Comparison of ENCODE assay signal across 21 mouse cellular contexts in genomic region chr10:43335874-43336273, GRCm38 (mm10).
DNase-seq lines count a peak whose midpoint lies in the region; ATAC-seq and TF ChIP-seq lines count a peak whose summit lies in the region.
"Had no signal": no experiment of that assay in that cellular context is flagged by ENCODE, and none has a peak within 500 bp of the region (broad histone marks: within the 10 kb centered on the region; RNA-seq: fewer than 3 reads in every experiment).

No protein-coding gene starts in this region.

- H3K4me2 ChIP-seq in lung, embryonic 14.5 days, result no peak overlapping the region
- no peak overlapping the region for H3K4me2 ChIP-seq in lung, postnatal 0 days (replicated peaks; ENCODE audit: low read depth, low read length)
- no peak overlapping the region for H3K4me2 ChIP-seq in midbrain, embryonic 12.5 days (replicated peaks)
- H3K4me2 ChIP-seq in midbrain, postnatal 0 days (ENCODE audit: low read depth, low read length, poor library complexity, severe bottlenecking), result no peak overlapping the region
- no peak overlapping the region; the same call in 1 of the 2 replicates for H3K4me2 ChIP-seq in intestine, embryonic 15.5 days (replicated peaks)
- H3K4me2 ChIP-seq: forebrain, embryonic 13.5 days; heart, embryonic 13.5 days; hindbrain, embryonic 12.5 days; hindbrain, embryonic 15.5 days had no signal

- no peaks in the 10 kb centered on the region for H3K9me3 ChIP-seq in lung, embryonic 14.5 days (ENCODE audit: low read depth, low read length)
- H3K9me3 ChIP-seq in lung, postnatal 0 days (ENCODE audit: low read length), result no peaks in the 10 kb centered on the region
- H3K9me3 ChIP-seq in midbrain, embryonic 12.5 days, result no peaks in the 10 kb centered on the region
- H3K9me3 ChIP-seq in midbrain, postnatal 0 days (ENCODE audit: low read length), result no peaks in the 10 kb centered on the region
- H3K9me3 ChIP-seq in intestine, embryonic 15.5 days, result no peaks in the 10 kb centered on the region
- H3K9me3 ChIP-seq: forebrain, embryonic 10.5 days; forebrain, embryonic 13.5 days; heart, embryonic 13.5 days; hindbrain, embryonic 12.5 days; hindbrain, embryonic 15.5 days had no signal

- no peak overlapping the region for H3K27ac ChIP-seq in lung, embryonic 14.5 days (ENCODE audit: low read depth)
- H3K27ac ChIP-seq in lung, postnatal 0 days (ENCODE audit: low read length), result no peak overlapping the region
- H3K27ac ChIP-seq in midbrain, embryonic 12.5 days (replicated peaks), result 0 out of 2 replicates have a peak overlapping the region, but pooled peaks have one; percentile 5
- H3K27ac ChIP-seq in midbrain, postnatal 0 days (ENCODE audit: low read depth, low read length), result no peak overlapping the region
- H3K27ac ChIP-seq in intestine, embryonic 15.5 days, result no peak overlapping the region
- H3K27ac ChIP-seq: forebrain, embryonic 10.5 days; forebrain, embryonic 13.5 days; heart, embryonic 13.5 days; hindbrain, embryonic 12.5 days; hindbrain, embryonic 15.5 days had no signal

- H3K27me3 ChIP-seq in lung, embryonic 14.5 days (ENCODE audit: insufficient read depth, low read length), result no peaks in the 10 kb centered on the region
- H3K27me3 ChIP-seq in lung, postnatal 0 days (replicated peaks; ENCODE audit: insufficient read depth, low read length), result no peaks in the 10 kb centered on the region
- H3K27me3 ChIP-seq in midbrain, embryonic 12.5 days, result no peaks in the 10 kb centered on the region
- H3K27me3 ChIP-seq in midbrain, postnatal 0 days (ENCODE audit: insufficient read depth, low read length), result no peaks in the 10 kb centered on the region
- H3K27me3 ChIP-seq in intestine, embryonic 15.5 days (replicated peaks), result no peaks in the 10 kb centered on the region
- H3K27me3 ChIP-seq: forebrain, embryonic 13.5 days; heart, embryonic 13.5 days; hindbrain, embryonic 12.5 days; hindbrain, embryonic 15.5 days; Patski had no signal

- DNase-seq in lung, embryonic 14.5 days, result peak; percentile 38
- no peak for DNase-seq in lung, postnatal 0 days (ENCODE audit: low spot score)
- DNase-seq in midbrain, postnatal 0 days (ENCODE audit: low spot score), result no peak
- no peak for DNase-seq in kidney, postnatal 10 days
- DNase-seq: adrenal gland, postnatal 10 days; adrenal gland, postnatal 36 days; cerebellum, adult 18-20 months; cerebellum, adult 9-10 months; cerebellum, postnatal 14 days; gastrocnemius, postnatal 10 days; gastrocnemius, postnatal 36 days had no signal

- 25% methylated on average over 4 of the region's 4 CpGs for WGBS in lung, embryonic 14.5 days
- WGBS in lung, postnatal 0 days, result 36% methylated on average over 4 of the region's 4 CpGs
- WGBS in midbrain, embryonic 12.5 days, result 86% methylated on average over 4 of the region's 4 CpGs
- 92% methylated on average over 4 of the region's 4 CpGs for WGBS in midbrain, postnatal 0 days
- WGBS in intestine, embryonic 15.5 days, result 45% methylated on average over 4 of the region's 4 CpGs

- no peak for TF ChIP-seq EP300 in lung, postnatal 0 days (IDR thresholded peaks at IDR 0.05)

- H3K36me3 ChIP-seq in lung, embryonic 14.5 days (ENCODE audit: insufficient read depth), result no peaks in the 10 kb centered on the region
- no peaks in the 10 kb centered on the region for H3K36me3 ChIP-seq in lung, postnatal 0 days (ENCODE audit: insufficient read depth, low read length)
- no peaks in the 10 kb centered on the region for H3K36me3 ChIP-seq in midbrain, embryonic 12.5 days
- no peaks in the 10 kb centered on the region for H3K36me3 ChIP-seq in midbrain, postnatal 0 days (ENCODE audit: insufficient read depth, low read length)
- H3K36me3 ChIP-seq in intestine, embryonic 15.5 days, result no peaks in the 10 kb centered on the region
- H3K36me3 ChIP-seq: forebrain, embryonic 10.5 days; heart, embryonic 13.5 days; hindbrain, embryonic 12.5 days; hindbrain, embryonic 15.5 days had no signal

- H3K4me3 ChIP-seq in lung, embryonic 14.5 days (ENCODE audit: low read depth, low read length), result no peak overlapping the region
- no peak overlapping the region for H3K4me3 ChIP-seq in lung, postnatal 0 days (ENCODE audit: low read depth, low read length)
- H3K4me3 ChIP-seq in midbrain, embryonic 12.5 days, result no peak overlapping the region
- H3K4me3 ChIP-seq in midbrain, postnatal 0 days (ENCODE audit: low read depth, low read length), result no peak overlapping the region
- no peak overlapping the region for H3K4me3 ChIP-seq in intestine, embryonic 15.5 days (replicated peaks)
- H3K4me3 ChIP-seq: forebrain, embryonic 10.5 days; forebrain, embryonic 13.5 days; heart, embryonic 13.5 days; hindbrain, embryonic 12.5 days; hindbrain, embryonic 15.5 days had no signal

- ATAC-seq in lung, embryonic 14.5 days (ENCODE audit: insufficient read depth), result no peak
- ATAC-seq in lung, postnatal 0 days, result no peak
- ATAC-seq in midbrain, embryonic 12.5 days (ENCODE audit: low FRiP score, low read depth), result no peak
- no peak for ATAC-seq in midbrain, postnatal 0 days (ENCODE audit: low FRiP score)
- peak; percentile 59 for ATAC-seq in intestine, embryonic 15.5 days
- ATAC-seq in CD4-positive, CD25-positive, alpha-beta regulatory T cell, adult 4 months, result no peak
- ATAC-seq: forebrain, embryonic 13.5 days; forebrain, embryonic 16.5 days; Patski had no signal

- TF ChIP-seq CTCF in lung, embryonic 14.5 days (IDR thresholded peaks at IDR 0.05; ENCODE audit: low read depth), result no peak
- no peak for TF ChIP-seq CTCF in lung, postnatal 0 days (IDR thresholded peaks at IDR 0.05)
- TF ChIP-seq CTCF in midbrain, postnatal 0 days (IDR thresholded peaks at IDR 0.05), result no peak

- H3K4me1 ChIP-seq in lung, embryonic 14.5 days (ENCODE audit: insufficient read depth), result peaks cover 5% of the 10 kb centered on the region; the same call in 1 of the 2 replicates
- H3K4me1 ChIP-seq in lung, postnatal 0 days (ENCODE audit: insufficient read depth, low read depth, low read length), result no peaks in the 10 kb centered on the region
- peaks cover 35% of the 10 kb centered on the region for H3K4me1 ChIP-seq in midbrain, embryonic 12.5 days
- peaks cover 9% of the 10 kb centered on the region; the same call in 1 of the 2 replicates for H3K4me1 ChIP-seq in midbrain, postnatal 0 days (ENCODE audit: insufficient read depth, low read length)
- H3K4me1 ChIP-seq in intestine, embryonic 15.5 days (replicated peaks), result 0 out of 2 replicates have a peak, but pooled peaks cover 2% of the 10 kb centered on the region

- H3K9ac ChIP-seq in lung, embryonic 14.5 days, result no peak overlapping the region
- H3K9ac ChIP-seq in lung, postnatal 0 days (replicated peaks; ENCODE audit: low read depth), result no peak overlapping the region
- no peak overlapping the region for H3K9ac ChIP-seq in midbrain, embryonic 12.5 days (replicated peaks)
- no peak overlapping the region for H3K9ac ChIP-seq in midbrain, postnatal 0 days (replicated peaks; ENCODE audit: low read length, poor library complexity, severe bottlenecking)
- H3K9ac ChIP-seq in intestine, embryonic 15.5 days, result no peak overlapping the region
- H3K9ac ChIP-seq: forebrain, embryonic 13.5 days; heart, embryonic 13.5 days; hindbrain, embryonic 12.5 days; hindbrain, embryonic 15.5 days had no signal
